Mouse (Mus musculus) bone marrow macrophage, adult 2 months (primary cell): ENCODE results near the gene Gm20388. TPM values are rescaled to one million over a fixed set of nuclear protein-coding genes. Genes with fewer than 3 reads are reported as not detected.

Experiments
- H3K27ac ChIP-seq: 2 replicates; pipeline ENCODE4 v1.5.1; 2012; ENCODE audit warnings: low read depth, low read length; ENCODE audit not compliant: insufficient read depth
- H3K4me1 ChIP-seq: 2 replicates; pipeline ENCODE4 v1.6.1; 2012; ENCODE audit warnings: low read length; ENCODE audit not compliant: control insufficient read depth, insufficient read depth
- H3K4me3 ChIP-seq: 2 replicates; pipeline ENCODE4 v1.5.1; 2012; ENCODE audit warnings: mild to moderate bottlenecking, low read length, moderate library complexity; ENCODE audit not compliant: insufficient read depth
- CTCF ChIP-seq: IDR thresholded peaks from 2 replicates; pipeline ENCODE4 v1.5.1; 2012; ENCODE audit warnings: low read depth, mild to moderate bottlenecking, low read length, moderate library complexity
- POLR2A ChIP-seq: IDR thresholded peaks from 2 replicates; pipeline ENCODE4 v1.6.1; 2012; ENCODE audit warnings: mild to moderate bottlenecking, low read depth, low read length, borderline replicate concordance
- polyA plus RNA-seq: library from polyadenylated mRNA; stranded (reverse); fragments of >200 nt; gene quantifications from 2 replicates; pipeline ENCODE4 v1.2.4, GENCODE M21; 2012; ENCODE audit not compliant: missing spikeins, insufficient read depth, insufficient read length

Gm20388 gene
- polyA plus RNA-seq, 1 experiment, result 32.7 TPM

GRCm38 (mm10) chr8:122758597-122758996 lies 2848.0 kb downstream of the Gm20388 start:
- Histone ChIP-seq H3K27ac (no peak overlapping the region), H3K4me1 (peaks cover 5% of the 10 kb centered on the region; the same call in 1 of the 2 replicates), H3K4me3 (no peak overlapping the region)
- no peak for TF ChIP-seq POLR2A
- no peak for TF ChIP-seq CTCF

GRCm38 (mm10) chr8:122760116-122760515 lies 2849.5 kb downstream of the Gm20388 start:
- no peak overlapping the region for H3K27ac ChIP-seq
- no peak overlapping the region for H3K4me3 ChIP-seq
- H3K4me1 ChIP-seq, result peaks cover 5% of the 10 kb centered on the region; the same call in 1 of the 2 replicates
- no peak for TF ChIP-seq POLR2A

GRCm38 (mm10) chr8:122761109-122761508 lies 2850.5 kb downstream of the Gm20388 start:
- H3K4me1 ChIP-seq, result peaks cover 5% of the 10 kb centered on the region; the same call in 1 of the 2 replicates
- TF ChIP-seq POLR2A (no peak), CTCF (no peak)
- no peak overlapping the region for H3K27ac ChIP-seq
- H3K4me3 ChIP-seq, result no peak overlapping the region

- Histone ChIP-seq H3K27ac (no peak overlapping the region), H3K4me1 (peaks cover 5% of the 10 kb centered on the region; the same call in 1 of the 2 replicates), H3K4me3 (no peak overlapping the region)
- TF ChIP-seq POLR2A (no peak), CTCF (no peak)
Measured at GRCm38 (mm10) chr8:122762731-122763266, 2852.2 kb downstream of the Gm20388 start.

GRCm38 (mm10) chr8:122763267-122763738 lies 2852.7 kb downstream of the Gm20388 start:
- Histone ChIP-seq H3K4me1 (peaks cover 5% of the 10 kb centered on the region; the same call in 1 of the 2 replicates), H3K4me3 (no peak overlapping the region), H3K27ac (no peak overlapping the region)
- TF ChIP-seq POLR2A, result no peak

GRCm38 (mm10) chr8:122764790-122765474 lies 2854.3 kb downstream of the Gm20388 start:
- no peak overlapping the region for H3K4me3 ChIP-seq
- peaks cover 5% of the 10 kb centered on the region; the same call in 1 of the 2 replicates for H3K4me1 ChIP-seq
- TF ChIP-seq CTCF, result no peak
- TF ChIP-seq POLR2A, result no peak
- no peak overlapping the region for H3K27ac ChIP-seq

GRCm38 (mm10) chr8:122766189-122766588 lies 2855.5 kb downstream of the Gm20388 start:
- Histone ChIP-seq H3K4me3 (no peak overlapping the region), H3K27ac (no peak overlapping the region), H3K4me1 (peaks cover 5% of the 10 kb centered on the region; the same call in 1 of the 2 replicates)
- TF ChIP-seq POLR2A, result no peak
- no peak for TF ChIP-seq CTCF

- H3K4me1 ChIP-seq, result peaks cover 5% of the 10 kb centered on the region; the same call in 1 of the 2 replicates
- no peak overlapping the region for H3K4me3 ChIP-seq
- H3K27ac ChIP-seq, result no peak overlapping the region
- TF ChIP-seq CTCF (no peak), POLR2A (no peak)
Measured at GRCm38 (mm10) chr8:122766647-122767200, 2856.1 kb downstream of the Gm20388 start.

- Histone ChIP-seq H3K4me1 (peaks cover 5% of the 10 kb centered on the region; the same call in 1 of the 2 replicates), H3K27ac (no peak overlapping the region), H3K4me3 (no peak overlapping the region)
- no peak for TF ChIP-seq CTCF
- TF ChIP-seq POLR2A, result no peak
Measured at GRCm38 (mm10) chr8:122767229-122767628, 2856.6 kb downstream of the Gm20388 start.
